Mouse (Mus musculus): Measurements from ENCODE around the gene Il17c. TPM values are rescaled to one million over a fixed set of nuclear protein-coding genes. Genes with fewer than 3 reads are reported as not detected.

Il17c gene
- total and polyA plus RNA-seq, 2 experiments from 2014 or later = 0.67 TPM; not detected in 1

GRCm38 (mm10) chr8:122390758-122391157 is 31.1 kb upstream of the Il17c start:
- Histone ChIP-seq H3K36me3 (ENCODE audit: insufficient read depth) (peaks cover 65% of the 10 kb centered on the region), H3K9ac (no peak overlapping the region), H3K27ac (ENCODE audit: low read depth, low read length) (no peak overlapping the region), H3K27me3 (ENCODE audit: insufficient read depth, low read length) (no peaks in the 10 kb centered on the region), H3K4me3 (ENCODE audit: low read depth, low read length) (no peak overlapping the region), H3K9me3 (ENCODE audit: low read length) (no peaks in the 10 kb centered on the region), H3K4me2 (ENCODE audit: low read depth) (no peak overlapping the region), H3K4me1 (ENCODE audit: insufficient read depth) (no peaks in the 10 kb centered on the region)
- no peak for DNase-seq
- TF ChIP-seq CTCF (IDR thresholded peaks at IDR 0.05; ENCODE audit: low read depth) = no peak
- WGBS = 94% methylated on average over 3 of the region's 3 CpGs
- no peak for ATAC-seq

- no peak for TF ChIP-seq CTCF (IDR thresholded peaks at IDR 0.05; ENCODE audit: low read depth)
- Histone ChIP-seq H3K27me3 (ENCODE audit: insufficient read depth, low read length) (no peaks in the 10 kb centered on the region), H3K4me2 (ENCODE audit: low read depth) (no peak overlapping the region), H3K36me3 (ENCODE audit: insufficient read depth) (peaks cover 56% of the 10 kb centered on the region), H3K27ac (ENCODE audit: low read depth, low read length) (no peak overlapping the region), H3K9me3 (ENCODE audit: low read length) (no peaks in the 10 kb centered on the region), H3K4me1 (ENCODE audit: insufficient read depth) (no peaks in the 10 kb centered on the region), H3K4me3 (ENCODE audit: low read depth, low read length) (no peak overlapping the region), H3K9ac (no peak overlapping the region)
- no peak for DNase-seq
- ATAC-seq = no peak
Measured at GRCm38 (mm10) chr8:122393717-122394116, 28.1 kb upstream of the Il17c start.

GRCm38 (mm10) chr8:122395291-122395690 is 26.5 kb upstream of the Il17c start:
- no peaks in the 10 kb centered on the region for H3K9me3 ChIP-seq (ENCODE audit: low read length)
- TF ChIP-seq CTCF (IDR thresholded peaks at IDR 0.05; ENCODE audit: low read depth) = no peak
- WGBS = 84% methylated on average over 6 of the region's 6 CpGs
- no peak overlapping the region for H3K4me3 ChIP-seq (ENCODE audit: low read depth, low read length)
- H3K27me3 ChIP-seq (ENCODE audit: insufficient read depth, low read length) = no peaks in the 10 kb centered on the region
- H3K36me3 ChIP-seq (ENCODE audit: insufficient read depth) = peaks cover 63% of the 10 kb centered on the region
- ATAC-seq (no peak), DNase-seq (no peak)
- H3K9ac ChIP-seq = no peak overlapping the region
- H3K4me2 ChIP-seq (ENCODE audit: low read depth) = no peak overlapping the region
- H3K27ac ChIP-seq (ENCODE audit: low read depth, low read length) = no peak overlapping the region
- H3K4me1 ChIP-seq (ENCODE audit: insufficient read depth) = no peaks in the 10 kb centered on the region

DNA sequence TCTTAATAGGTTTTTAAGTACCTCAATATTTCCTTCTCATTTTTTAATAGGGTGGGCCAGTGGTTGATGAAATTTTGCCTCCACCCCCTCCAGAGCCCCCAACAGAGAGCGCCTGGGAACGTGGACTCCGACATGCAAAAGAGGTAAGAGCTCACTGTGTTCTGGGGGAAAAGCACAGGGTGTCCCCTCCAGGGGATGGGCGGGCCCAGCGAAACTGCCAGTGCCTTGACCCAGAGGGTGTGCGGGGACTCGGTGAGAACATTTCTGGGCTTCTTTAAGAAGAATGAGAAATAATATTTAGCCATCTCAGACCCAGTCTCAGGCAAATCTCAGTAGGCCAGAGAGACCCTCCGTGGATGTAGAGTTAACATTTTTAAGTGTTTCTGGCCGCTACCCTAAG is 23.6 kb upstream of the Il17c start:
- Histone ChIP-seq H3K27ac (ENCODE audit: low read depth, low read length) (no peak overlapping the region), H3K9ac (no peak overlapping the region), H3K9me3 (ENCODE audit: low read length) (no peaks in the 10 kb centered on the region), H3K4me3 (ENCODE audit: low read depth, low read length) (no peak overlapping the region), H3K27me3 (ENCODE audit: insufficient read depth, low read length) (no peaks in the 10 kb centered on the region), H3K4me2 (ENCODE audit: low read depth) (no peak overlapping the region), H3K36me3 (ENCODE audit: insufficient read depth) (peaks cover 82% of the 10 kb centered on the region), H3K4me1 (ENCODE audit: insufficient read depth) (no peaks in the 10 kb centered on the region)
- DNase-seq = no peak
- no peak for ATAC-seq
- no peak for TF ChIP-seq CTCF (IDR thresholded peaks at IDR 0.05; ENCODE audit: low read depth)
- 95% methylated on average over 9 of the region's 9 CpGs for WGBS

GRCm38 (mm10) chr8:122405146-122405805 is 16.5 kb upstream of the Il17c start:
- H3K9ac ChIP-seq = no peak overlapping the region
- H3K4me2 ChIP-seq (ENCODE audit: low read depth) = no peak overlapping the region
- no peak for TF ChIP-seq CTCF (IDR thresholded peaks at IDR 0.05; ENCODE audit: low read depth)
- no peak overlapping the region for H3K27ac ChIP-seq (ENCODE audit: low read depth, low read length)
- H3K27me3 ChIP-seq (ENCODE audit: insufficient read depth, low read length) = no peaks in the 10 kb centered on the region
- H3K4me3 ChIP-seq (ENCODE audit: low read depth, low read length) = no peak overlapping the region
- WGBS = 93% methylated on average over 9 of the region's 9 CpGs
- ATAC-seq (no peak), DNase-seq (no peak)
- peaks cover 93% of the 10 kb centered on the region for H3K36me3 ChIP-seq (ENCODE audit: insufficient read depth)
- no peaks in the 10 kb centered on the region for H3K4me1 ChIP-seq (ENCODE audit: insufficient read depth)
- H3K9me3 ChIP-seq (ENCODE audit: low read length) = no peaks in the 10 kb centered on the region

GRCm38 (mm10) chr8:122407678-122408077 is 14.1 kb upstream of the Il17c start:
- 96% methylated on average over 7 of the region's 7 CpGs for WGBS
- H3K4me1 ChIP-seq (ENCODE audit: insufficient read depth) = no peaks in the 10 kb centered on the region
- H3K27me3 ChIP-seq (ENCODE audit: insufficient read depth, low read length) = no peaks in the 10 kb centered on the region
- ATAC-seq (no peak), DNase-seq (no peak)
- no peak overlapping the region for H3K4me3 ChIP-seq (ENCODE audit: low read depth, low read length)
- no peak for TF ChIP-seq CTCF (IDR thresholded peaks at IDR 0.05; ENCODE audit: low read depth)
- no peak overlapping the region for H3K27ac ChIP-seq (ENCODE audit: low read depth, low read length)
- H3K36me3 ChIP-seq (ENCODE audit: insufficient read depth) = peaks cover 93% of the 10 kb centered on the region
- no peak overlapping the region for H3K4me2 ChIP-seq (ENCODE audit: low read depth)
- H3K9me3 ChIP-seq (ENCODE audit: low read length) = no peaks in the 10 kb centered on the region
- no peak overlapping the region for H3K9ac ChIP-seq

DNA sequence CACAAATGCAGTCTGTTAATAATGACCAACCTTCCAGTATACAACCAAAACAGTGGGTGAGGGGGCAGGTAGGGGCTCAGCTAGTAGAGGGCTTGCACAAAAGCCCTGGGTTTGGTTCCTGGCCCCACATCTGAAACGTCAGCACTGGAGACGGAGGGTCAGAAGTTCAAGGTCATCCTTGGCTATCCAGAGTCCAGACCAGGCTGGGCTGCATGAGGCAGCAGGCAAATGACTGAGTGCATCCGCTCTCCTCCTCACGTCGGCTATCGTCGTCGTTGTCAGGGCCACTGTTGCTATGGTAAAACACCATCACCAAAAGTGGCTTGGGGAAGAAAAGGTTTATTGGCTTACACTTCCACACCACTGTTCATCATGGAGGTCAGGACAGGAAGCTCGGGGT is 7.5 kb upstream of the Il17c start:
- peaks cover 90% of the 10 kb centered on the region for H3K36me3 ChIP-seq (ENCODE audit: insufficient read depth)
- H3K4me3 ChIP-seq (ENCODE audit: low read depth, low read length) = no peak overlapping the region
- H3K4me1 ChIP-seq (ENCODE audit: insufficient read depth) = no peaks in the 10 kb centered on the region
- DNase-seq (no peak), ATAC-seq (no peak)
- 89% methylated on average over 9 of the region's 9 CpGs for WGBS
- no peak overlapping the region for H3K9ac ChIP-seq
- H3K9me3 ChIP-seq (ENCODE audit: low read length) = no peaks in the 10 kb centered on the region
- no peak overlapping the region for H3K4me2 ChIP-seq (ENCODE audit: low read depth)
- no peak overlapping the region for H3K27ac ChIP-seq (ENCODE audit: low read depth, low read length)
- no peaks in the 10 kb centered on the region for H3K27me3 ChIP-seq (ENCODE audit: insufficient read depth, low read length)
- TF ChIP-seq CTCF (IDR thresholded peaks at IDR 0.05; ENCODE audit: low read depth) = no peak

Measured in forebrain, postnatal 0 days (tissue).